Mouse (Mus musculus): ENCODE data around the gene Dync1i1.
A peak's percentile ranks its signal among the peaks of the same experiment; 100 is the strongest.

The Dync1i1 gene

GRCm38 (mm10) chr6:5859630-5860029 lies 134.2 kb downstream of the Dync1i1 start:
- no peak for DNase-seq

- no peak for DNase-seq
Measured at GRCm38 (mm10) chr6:5866091-5866490, 140.7 kb downstream of the Dync1i1 start.

GRCm38 (mm10) chr6:5867221-5867620 lies 141.8 kb downstream of the Dync1i1 start:
- no peak for DNase-seq

GRCm38 (mm10) chr6:5871060-5871459 lies 145.6 kb downstream of the Dync1i1 start:
- DNase-seq: no peak

GRCm38 (mm10) chr6:5871581-5872298 lies 146.3 kb downstream of the Dync1i1 start:
- no peak for DNase-seq

- DNase-seq: peak; percentile 48
Measured at GRCm38 (mm10) chr6:5889341-5889740, 163.9 kb downstream of the Dync1i1 start.

- DNase-seq: no peak
Measured at GRCm38 (mm10) chr6:5911295-5911694, 185.9 kb downstream of the Dync1i1 start.

GRCm38 (mm10) chr6:5915028-5915427 lies 189.6 kb downstream of the Dync1i1 start:
- DNase-seq: peak; percentile 21

GRCm38 (mm10) chr6:5920670-5921069 lies 195.2 kb downstream of the Dync1i1 start:
- no peak for DNase-seq

GRCm38 (mm10) chr6:5922676-5923075 lies 197.2 kb downstream of the Dync1i1 start:
- no peak for DNase-seq

- no peak for DNase-seq
Measured at GRCm38 (mm10) chr6:5923148-5923547, 197.7 kb downstream of the Dync1i1 start.

GRCm38 (mm10) chr6:5930140-5930539 lies 204.7 kb downstream of the Dync1i1 start:
- DNase-seq: no peak

- DNase-seq: no peak
Measured at GRCm38 (mm10) chr6:5935587-5936353, 210.3 kb downstream of the Dync1i1 start.

- no peak for DNase-seq
Measured at GRCm38 (mm10) chr6:5949812-5950392, 224.5 kb downstream of the Dync1i1 start.

- no peak for DNase-seq
Measured at GRCm38 (mm10) chr6:5956316-5956913, 231.0 kb downstream of the Dync1i1 start.

GRCm38 (mm10) chr6:5960728-5961127 lies 235.3 kb downstream of the Dync1i1 start:
- no peak for DNase-seq

GRCm38 (mm10) chr6:5961960-5962359 lies 236.5 kb downstream of the Dync1i1 start:
- DNase-seq: no peak

GRCm38 (mm10) chr6:5966376-5966775 lies 240.9 kb downstream of the Dync1i1 start:
- no peak for DNase-seq

GRCm38 (mm10) chr6:5966806-5967445 lies 241.5 kb downstream of the Dync1i1 start:
- no peak for DNase-seq

- DNase-seq: no peak
Measured at GRCm38 (mm10) chr6:5967545-5967944, 242.1 kb downstream of the Dync1i1 start.

GRCm38 (mm10) chr6:5969613-5970012 lies 244.2 kb downstream of the Dync1i1 start:
- DNase-seq: no peak

GRCm38 (mm10) chr6:5976241-5976640 lies 250.8 kb downstream of the Dync1i1 start:
- DNase-seq: no peak
